Mouse (Mus musculus) stomach, postnatal 0 days (tissue): ENCODE results near the gene Osm. TPM values are rescaled to one million over a fixed set of nuclear protein-coding genes. Genes with fewer than 3 reads are reported as not detected.

ENCODE experiments used
- ATAC-seq: fragments of 200-750 bp; cut with Nextera tagmentation; 2 replicates; pipeline ENCODE4 v1.8.0; 2017; ENCODE audit not compliant: low FRiP score, low TSS enrichment
- DNase-seq: peaks from one replicate; pipeline ENCODE4 v3.0.0-alpha.2; 2016; ENCODE audit warnings: low spot score
- H3K27ac ChIP-seq: fragments of 300-500 bp; sonication (generic); replicated peaks from 2 replicates; pipeline ENCODE4 v1.5.1; 2014; ENCODE audit warnings: mild to moderate bottlenecking, control low read depth
- H3K27me3 ChIP-seq: fragments of 300-500 bp; sonication (generic); 2 replicates; pipeline ENCODE4 v1.6.1; 2014; ENCODE audit warnings: low read length; ENCODE audit not compliant: control insufficient read depth, insufficient read depth
- H3K36me3 ChIP-seq: fragments of 300-500 bp; sonication (generic); 2 replicates; pipeline ENCODE4 v1.6.1; 2014; ENCODE audit warnings: low read length, mixed read lengths; ENCODE audit not compliant: control insufficient read depth, insufficient read depth
- H3K4me1 ChIP-seq: fragments of 300-500 bp; sonication (generic); replicated peaks from 2 replicates; pipeline ENCODE4 v1.6.1; 2014; ENCODE audit warnings: antibody characterized with exemption; ENCODE audit not compliant: control insufficient read depth, insufficient read depth
- H3K4me2 ChIP-seq: fragments of 300-500 bp; sonication (generic); replicated peaks from 2 replicates; pipeline ENCODE4 v1.6.1; 2014; ENCODE audit warnings: low read depth, mild to moderate bottlenecking, control low read depth, moderate library complexity
- H3K4me3 ChIP-seq: fragments of 300-500 bp; sonication (generic); 2 replicates; pipeline ENCODE4 v1.5.1; 2014; ENCODE audit warnings: low read depth, low read length, control low read depth
- H3K9ac ChIP-seq: fragments of 300-500 bp; sonication (generic); 2 replicates; pipeline ENCODE4 v1.6.1; 2014; ENCODE audit warnings: mild to moderate bottlenecking, low read length, control low read depth, mixed read lengths
- H3K9me3 ChIP-seq: fragments of 300-500 bp; sonication (generic); 2 replicates; pipeline ENCODE4 v1.6.1; 2016; ENCODE audit warnings: low read length; ENCODE audit not compliant: control insufficient read depth
- CTCF ChIP-seq: IDR thresholded peaks from 2 replicates; pipeline ENCODE4 v1.5.1; 2016; ENCODE audit warnings: antibody characterized with exemption, low read depth, mild to moderate bottlenecking, moderate library complexity
- EP300 ChIP-seq: optimal IDR thresholded peaks from 2 replicates; pipeline ENCODE3; 2016; ENCODE audit warnings: antibody characterized with exemption
- WGBS: fragments of 180-500 bp; shearing (Covaris S2); extraction: QIAGEN DNeasy Blood & Tissue Kit; methylation state at CpG from one replicate; pipeline ENCODE4 v1.1.7; 2014; 5-methylcytosine and 5-hydroxymethylcytosine counted together
- polyA plus RNA-seq: library from polyadenylated mRNA; unstranded; fragments of >200 nt; fragmentation: Nextera tagmentation; extraction: Ambion mirVana; gene quantifications from 2 replicates; pipeline ENCODE4 v1.2.1, GENCODE M21; 2015

Osm gene
- polyA plus RNA-seq, 1 experiment from 2014 or later: 0.05 TPM

GRCm38 (mm10) chr11:4257756-4258155 lies 21.5 kb downstream of the Osm start:
- whole genome bisulfite sequencing: 49% methylated on average over 5 of the region's 5 CpGs
- no peak for ATAC-seq
- Histone ChIP-seq H3K27me3 (no peaks in the 10 kb centered on the region), H3K36me3 (no peaks in the 10 kb centered on the region), H3K4me1 (peaks cover 9% of the 10 kb centered on the region), H3K9me3 (no peaks in the 10 kb centered on the region), H3K9ac (no peak overlapping the region), H3K27ac (no peak overlapping the region), H3K4me2 (no peak overlapping the region), H3K4me3 (no peak overlapping the region)
- TF ChIP-seq EP300 (no peak), CTCF (no peak)
- DNase-seq: no peak

GRCm38 (mm10) chr11:4258657-4259082 lies 22.4 kb downstream of the Osm start:
- Histone ChIP-seq H3K9me3 (no peaks in the 10 kb centered on the region), H3K36me3 (no peaks in the 10 kb centered on the region), H3K4me3 (no peak overlapping the region), H3K4me1 (peaks cover 14% of the 10 kb centered on the region), H3K27me3 (no peaks in the 10 kb centered on the region), H3K4me2 (peak overlapping the region; percentile 45), H3K27ac (no peak overlapping the region), H3K9ac (no peak overlapping the region)
- TF ChIP-seq CTCF (peak; percentile 93), EP300 (no peak)
- WGBS: 0% methylated on average over 7 of the region's 7 CpGs
- ATAC-seq (peak; percentile 46), DNase-seq (peak; percentile 85)

GRCm38 (mm10) chr11:4260463-4261187 lies 24.4 kb downstream of the Osm start:
- ATAC-seq: no peak
- peak; percentile 60 for DNase-seq
- Histone ChIP-seq H3K9ac (no peak overlapping the region), H3K27ac (no peak overlapping the region), H3K4me3 (no peak overlapping the region), H3K36me3 (no peaks in the 10 kb centered on the region), H3K4me2 (peak overlapping the region; percentile 8; the same call in 1 of the 2 replicates), H3K4me1 (peaks cover 21% of the 10 kb centered on the region), H3K9me3 (no peaks in the 10 kb centered on the region), H3K27me3 (no peaks in the 10 kb centered on the region)
- TF ChIP-seq CTCF (no peak), EP300 (no peak)
- WGBS: 18% methylated on average over 14 of the region's 14 CpGs

- H3K4me3 ChIP-seq: no peak overlapping the region
- DNase-seq: peak; percentile 78
- H3K9ac ChIP-seq: no peak overlapping the region
- no peaks in the 10 kb centered on the region for H3K9me3 ChIP-seq
- peak; percentile 21 for ATAC-seq
- H3K27ac ChIP-seq: 0 out of 2 replicates have a peak overlapping the region, but pooled peaks have one; percentile 24
- H3K36me3 ChIP-seq: no peaks in the 10 kb centered on the region
- H3K4me2 ChIP-seq: no peak overlapping the region
- H3K27me3 ChIP-seq: no peaks in the 10 kb centered on the region
- H3K4me1 ChIP-seq: peaks cover 21% of the 10 kb centered on the region
- WGBS: 51% methylated on average over 7 of the region's 7 CpGs
- peak; percentile 74 for TF ChIP-seq CTCF
- no peak for TF ChIP-seq EP300
These were observed 24.9 kb downstream of the Osm start for GRCm38 (mm10) chr11:4261188-4261494.

- H3K9ac ChIP-seq: no peak overlapping the region
- no peak for ATAC-seq
- TF ChIP-seq CTCF: peak; percentile 53
- TF ChIP-seq EP300: no peak
- peaks cover 21% of the 10 kb centered on the region for H3K4me1 ChIP-seq
- no peak overlapping the region for H3K4me3 ChIP-seq
- no peaks in the 10 kb centered on the region for H3K36me3 ChIP-seq
- H3K27me3 ChIP-seq: no peaks in the 10 kb centered on the region
- no peak overlapping the region for H3K4me2 ChIP-seq
- DNase-seq: no peak
- H3K9me3 ChIP-seq: no peaks in the 10 kb centered on the region
- 35% methylated on average over 5 of the region's 5 CpGs for WGBS
- H3K27ac ChIP-seq: no peak overlapping the region
These were observed 25.7 kb downstream of the Osm start for GRCm38 (mm10) chr11:4261969-4262368.

- Histone ChIP-seq H3K4me1 (peaks cover 21% of the 10 kb centered on the region), H3K9ac (no peak overlapping the region), H3K27me3 (no peaks in the 10 kb centered on the region; the same call in 1 of the 2 replicates), H3K27ac (no peak overlapping the region), H3K36me3 (no peaks in the 10 kb centered on the region), H3K4me3 (no peak overlapping the region), H3K9me3 (no peaks in the 10 kb centered on the region), H3K4me2 (no peak overlapping the region)
- ATAC-seq: no peak
- TF ChIP-seq CTCF (no peak), EP300 (no peak)
- no peak for DNase-seq
- 14% methylated on average over 7 of the region's 7 CpGs for WGBS
These were observed 26.6 kb downstream of the Osm start for GRCm38 (mm10) chr11:4262847-4263246.
